Mouse (Mus musculus): ENCODE data around the gene Zdhhc17. TPM values are rescaled to one million over a fixed set of nuclear protein-coding genes. Genes with fewer than 3 reads are reported as not detected.

Gene Zdhhc17
- polyA plus RNA-seq, 1 experiment from 2014 or later, result 45.1 TPM

DNA sequence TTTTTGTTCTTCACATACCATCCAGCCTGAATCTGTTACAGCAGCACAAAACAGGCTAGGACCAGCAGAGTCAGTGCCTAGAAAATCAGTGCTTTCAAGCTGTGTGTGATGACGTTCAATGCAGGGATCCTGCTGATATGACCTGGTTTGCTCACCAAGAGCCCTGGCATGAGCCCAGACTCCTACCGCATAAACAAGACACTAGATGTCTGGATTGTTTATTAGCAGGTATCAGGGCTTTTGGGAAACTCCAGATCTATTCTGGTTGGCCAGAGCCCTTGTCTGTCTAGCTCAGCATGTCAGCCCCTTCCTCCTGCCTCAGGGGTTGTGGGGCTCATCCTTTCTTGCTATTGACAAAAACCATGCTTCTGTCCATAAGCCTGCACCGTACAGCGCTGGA, 80.2 kb downstream of the Zdhhc17 start:
- no peak for ATAC-seq (ENCODE audit: low FRiP score)
- no peak overlapping the region for H3K4me2 ChIP-seq (replicated peaks)
- H3K9ac ChIP-seq, result no peak overlapping the region
- no peaks in the 10 kb centered on the region for H3K9me3 ChIP-seq (replicated peaks)
- H3K36me3 ChIP-seq, result no peaks in the 10 kb centered on the region
- no peak overlapping the region for H3K4me3 ChIP-seq
- 63% methylated on average over 4 of the region's 4 CpGs for WGBS
- H3K4me1 ChIP-seq, result peaks cover 40% of the 10 kb centered on the region
- H3K27ac ChIP-seq, result 0 out of 2 replicates have a peak overlapping the region, but pooled peaks have one; percentile 4
- no peaks in the 10 kb centered on the region for H3K27me3 ChIP-seq

- Histone ChIP-seq H3K4me3 (no peak overlapping the region), H3K27ac (no peak overlapping the region), H3K4me1 (peaks cover 43% of the 10 kb centered on the region), H3K9me3 (replicated peaks) (no peaks in the 10 kb centered on the region), H3K9ac (no peak overlapping the region), H3K4me2 (replicated peaks) (no peak overlapping the region), H3K36me3 (no peaks in the 10 kb centered on the region), H3K27me3 (no peaks in the 10 kb centered on the region)
- 77% methylated on average over 11 of the region's 11 CpGs for WGBS
- ATAC-seq (ENCODE audit: low FRiP score), result no peak
Observed at GRCm38 (mm10) chr10:110927491-110927890, 82.4 kb downstream of the Zdhhc17 start.

DNA sequence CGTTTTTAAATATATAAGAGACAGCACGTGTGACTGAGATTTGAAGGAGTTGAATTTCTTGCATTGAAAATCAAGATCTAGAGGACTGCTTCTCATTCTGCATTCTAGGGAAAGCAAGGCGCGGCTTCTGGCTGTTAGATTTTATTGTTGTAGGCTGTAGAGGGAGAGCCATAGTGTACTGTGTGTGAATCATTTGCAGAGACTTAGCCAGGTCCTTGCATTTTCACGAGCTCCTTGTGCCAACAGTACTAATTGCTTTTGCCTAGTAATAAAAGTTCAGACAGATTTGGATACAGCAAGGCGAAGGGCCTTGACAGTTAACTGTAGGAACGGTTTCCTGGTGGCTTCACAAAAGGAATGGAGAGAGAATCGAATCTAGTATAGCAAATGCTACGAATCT, 87.3 kb downstream of the Zdhhc17 start:
- H3K4me3 ChIP-seq, result no peak overlapping the region
- no peaks in the 10 kb centered on the region for H3K9me3 ChIP-seq (replicated peaks)
- 83% methylated on average over 9 of the region's 9 CpGs for WGBS
- peak overlapping the region; percentile 76 for H3K4me2 ChIP-seq (replicated peaks)
- H3K27ac ChIP-seq, result no peak overlapping the region
- H3K36me3 ChIP-seq, result no peaks in the 10 kb centered on the region
- H3K9ac ChIP-seq, result no peak overlapping the region
- ATAC-seq (ENCODE audit: low FRiP score), result no peak
- H3K27me3 ChIP-seq, result no peaks in the 10 kb centered on the region
- H3K4me1 ChIP-seq, result peaks cover 29% of the 10 kb centered on the region

DNA sequence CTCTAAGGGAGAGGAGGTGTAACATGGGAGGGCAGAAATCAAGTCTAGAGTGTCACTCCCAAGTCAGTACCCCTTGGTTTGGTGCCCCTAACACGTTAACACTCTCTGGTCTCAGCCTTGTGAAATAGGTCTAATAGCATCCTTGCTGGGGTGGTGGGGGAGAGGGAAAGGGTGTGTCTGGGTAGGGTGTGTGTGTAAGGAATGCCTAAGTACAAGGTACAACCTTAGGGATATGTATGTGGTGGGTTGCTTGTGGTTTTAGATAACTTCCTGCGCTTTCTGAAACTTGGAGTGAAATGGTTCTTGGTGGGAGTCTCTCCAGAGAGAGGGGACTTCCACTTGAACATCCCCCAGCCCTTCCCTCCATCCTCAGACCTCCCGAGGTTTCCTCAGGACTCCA, 88.0 kb downstream of the Zdhhc17 start:
- H3K36me3 ChIP-seq, result no peaks in the 10 kb centered on the region
- H3K27me3 ChIP-seq, result no peaks in the 10 kb centered on the region
- no peaks in the 10 kb centered on the region for H3K9me3 ChIP-seq (replicated peaks)
- H3K4me3 ChIP-seq, result no peak overlapping the region
- H3K4me2 ChIP-seq (replicated peaks), result peak overlapping the region; percentile 76
- ATAC-seq (ENCODE audit: low FRiP score), result no peak
- no peak overlapping the region for H3K9ac ChIP-seq
- peaks cover 26% of the 10 kb centered on the region for H3K4me1 ChIP-seq
- no peak overlapping the region for H3K27ac ChIP-seq
- WGBS, result 78% methylated on average over 3 of the region's 3 CpGs

DNA sequence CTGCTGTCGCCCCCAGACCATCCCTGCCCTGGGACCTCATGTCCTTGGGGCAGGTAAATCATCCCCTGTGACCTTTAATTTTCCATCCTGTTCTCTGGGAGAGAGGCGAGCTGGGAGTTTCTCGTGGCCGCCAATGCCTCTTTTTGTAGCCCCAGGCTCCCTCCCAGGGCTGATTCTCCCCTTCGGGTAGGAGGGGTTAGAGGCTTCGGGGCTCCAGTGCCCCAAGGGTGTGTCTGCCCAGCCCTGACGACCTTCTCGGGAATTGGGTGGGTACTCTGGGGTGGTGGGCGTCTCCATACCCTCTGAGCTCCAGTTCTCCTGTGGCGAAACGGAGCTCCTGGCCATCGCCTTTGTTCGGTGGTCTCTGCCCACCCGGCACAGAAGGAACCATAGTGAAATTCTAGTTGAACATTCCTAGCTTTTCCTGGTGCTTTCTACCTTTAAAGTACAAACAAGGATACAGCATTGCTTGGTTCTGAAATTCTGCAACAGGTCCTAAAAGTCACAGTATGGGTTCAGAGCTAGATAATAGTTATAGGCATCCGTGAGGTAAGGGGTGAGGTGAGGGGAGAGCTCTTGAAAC, 89.5 kb downstream of the Zdhhc17 start:
- Histone ChIP-seq H3K36me3 (no peaks in the 10 kb centered on the region), H3K4me1 (peaks cover 20% of the 10 kb centered on the region), H3K27me3 (no peaks in the 10 kb centered on the region), H3K27ac (peak overlapping the region; percentile 90), H3K4me2 (replicated peaks) (peak overlapping the region; percentile 76), H3K9me3 (replicated peaks) (no peaks in the 10 kb centered on the region), H3K4me3 (peak overlapping the region; percentile 68), H3K9ac (peak overlapping the region; percentile 83)
- under 1% methylated on average over 15 of the region's 15 CpGs for WGBS
- peak; percentile 66 for ATAC-seq (ENCODE audit: low FRiP score)

DNA sequence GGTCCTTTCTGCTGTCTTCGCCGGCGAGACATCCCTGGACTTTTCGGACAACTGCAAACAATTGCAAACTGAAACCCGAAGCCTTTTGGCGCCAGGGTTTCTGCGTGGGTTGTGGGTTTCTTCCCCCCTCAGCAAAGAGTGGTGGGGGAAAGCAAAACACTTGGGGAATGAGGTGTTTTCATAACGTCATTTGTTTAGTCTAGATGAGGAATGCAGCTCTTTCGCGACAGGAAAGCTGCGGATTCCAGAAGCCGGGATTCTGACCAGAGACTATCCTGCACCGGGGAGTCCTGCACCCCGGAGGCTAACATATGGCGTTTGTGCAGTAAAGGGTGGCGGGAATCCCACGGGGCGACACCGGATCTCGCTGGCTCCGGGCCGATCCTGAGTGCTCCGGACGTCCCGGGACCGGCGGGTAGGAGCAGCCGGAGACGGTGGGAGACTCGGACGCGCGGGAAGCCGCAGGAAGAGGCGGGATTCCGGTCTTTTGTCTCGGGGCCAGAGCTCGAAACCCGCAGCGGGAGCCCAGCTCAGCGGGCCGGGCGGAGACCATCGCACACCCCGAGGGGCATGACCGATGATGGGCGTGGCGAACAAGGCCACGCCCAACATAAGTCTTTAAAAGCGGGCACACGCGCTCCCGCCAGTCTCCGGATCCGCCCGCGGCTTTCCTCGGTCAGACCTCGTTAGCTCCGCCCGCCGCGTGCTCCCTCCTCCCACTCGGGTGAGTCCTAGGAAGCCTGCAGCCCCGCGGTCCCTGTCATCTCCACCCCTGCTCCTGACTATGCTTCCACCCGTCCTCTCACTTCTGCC, 90.2 kb downstream of the Zdhhc17 start, which contains the start of gene Csrp2:
TSS of gene Csrp2 (plus strand) at position 259 of the 813 bp plus-strand sequence.
- peak within 1 kb of the TSS; percentile 90 for H3K27ac ChIP-seq
- ATAC-seq (ENCODE audit: low FRiP score), result peak; percentile 96
- no peaks in the 10 kb centered on the region for H3K9me3 ChIP-seq (replicated peaks)
- no peaks in the 10 kb centered on the region for H3K36me3 ChIP-seq
- peak within 1 kb of the TSS; percentile 68 for H3K4me3 ChIP-seq
- peaks cover 20% of the 10 kb centered on the region for H3K4me1 ChIP-seq
- under 1% methylated on average over 66 of the region's 67 CpGs for WGBS
- H3K9ac ChIP-seq, result peak within 1 kb of the TSS; percentile 83
- peak within 1 kb of the TSS; percentile 76 for H3K4me2 ChIP-seq (replicated peaks)
- H3K27me3 ChIP-seq, result no peaks in the 10 kb centered on the region

GRCm38 (mm10) chr10:110918414-110919391, 91.2 kb downstream of the Zdhhc17 start:
- H3K27me3 ChIP-seq, result no peaks in the 10 kb centered on the region
- H3K36me3 ChIP-seq, result no peaks in the 10 kb centered on the region
- H3K9me3 ChIP-seq (replicated peaks), result no peaks in the 10 kb centered on the region
- peak overlapping the region; percentile 83; the same call in 1 of the 2 replicates for H3K9ac ChIP-seq
- WGBS, result 12% methylated on average over 26 of the region's 26 CpGs
- H3K4me2 ChIP-seq (replicated peaks), result peak overlapping the region; percentile 76
- peak overlapping the region; percentile 90; the same call in 1 of the 2 replicates for H3K27ac ChIP-seq
- peaks cover 20% of the 10 kb centered on the region for H3K4me1 ChIP-seq
- ATAC-seq (ENCODE audit: low FRiP score), result no peak
- H3K4me3 ChIP-seq, result peak overlapping the region; percentile 68

DNA sequence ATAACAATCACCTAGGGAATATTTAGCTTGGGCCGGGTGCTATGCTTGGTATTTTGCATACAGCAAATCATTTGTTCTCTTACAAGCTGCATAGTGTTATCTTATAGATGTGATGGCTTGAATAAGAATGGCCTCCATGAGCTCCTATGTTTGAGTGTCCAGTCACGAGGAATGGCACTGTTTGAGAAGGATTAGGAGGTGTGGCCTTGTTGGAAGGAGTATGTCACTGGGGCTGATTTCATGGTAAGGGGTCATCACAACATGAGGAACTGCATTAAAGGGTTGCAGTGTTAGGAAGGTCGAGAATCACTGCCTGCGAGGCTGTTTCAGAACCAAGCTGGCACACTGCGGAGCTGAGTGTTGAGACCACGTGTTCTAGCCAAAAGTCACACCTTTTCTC, 92.4 kb downstream of the Zdhhc17 start:
- no peak for ATAC-seq (ENCODE audit: low FRiP score)

DNA sequence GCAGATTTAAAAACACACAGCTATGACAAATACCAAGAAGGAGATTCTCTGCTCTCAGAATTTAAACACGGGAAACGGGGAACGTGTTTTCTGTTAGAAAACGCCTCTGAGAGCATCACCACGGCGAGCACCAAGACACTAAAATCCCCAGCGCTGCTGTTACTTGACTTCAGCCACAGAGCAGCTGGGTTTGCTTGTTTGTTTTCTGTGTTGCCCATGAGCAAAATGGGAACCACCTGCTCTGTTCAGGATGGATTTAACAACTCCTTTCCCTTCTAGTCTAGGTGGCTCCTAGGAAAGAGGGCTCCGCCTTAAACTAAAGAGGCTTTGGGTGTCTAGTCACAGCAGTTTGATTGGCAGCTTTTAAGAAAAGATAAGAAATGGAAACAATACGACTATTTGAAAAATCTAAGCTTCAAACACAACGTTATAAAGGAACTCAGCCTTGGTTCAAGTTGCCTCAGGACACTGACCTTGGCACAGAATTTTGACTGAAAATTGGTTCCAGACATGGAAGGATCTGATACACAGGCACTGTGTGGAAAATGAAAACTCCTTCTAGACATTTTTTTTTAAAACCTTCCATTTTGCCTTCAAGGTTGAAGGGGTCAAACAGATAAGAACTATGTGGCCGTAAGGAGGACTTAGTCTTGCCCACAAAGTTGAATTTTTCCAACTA, 93.1 kb downstream of the Zdhhc17 start:
- Histone ChIP-seq H3K4me1 (peaks cover 13% of the 10 kb centered on the region), H3K27me3 (no peaks in the 10 kb centered on the region), H3K4me3 (no peak overlapping the region), H3K9ac (no peak overlapping the region), H3K27ac (no peak overlapping the region), H3K36me3 (no peaks in the 10 kb centered on the region), H3K4me2 (replicated peaks) (no peak overlapping the region), H3K9me3 (replicated peaks) (no peaks in the 10 kb centered on the region)
- WGBS, result 79% methylated on average over 11 of the region's 11 CpGs
- ATAC-seq (ENCODE audit: low FRiP score), result no peak

More for the DNA sequence above, 92.4 kb downstream of the Zdhhc17 start:
- no peak overlapping the region for H3K4me3 ChIP-seq
- 97% methylated on average over 6 of the region's 6 CpGs for WGBS
- H3K4me2 ChIP-seq (replicated peaks), result no peak overlapping the region
- peaks cover 17% of the 10 kb centered on the region for H3K4me1 ChIP-seq
- no peak overlapping the region for H3K27ac ChIP-seq
- no peak overlapping the region for H3K9ac ChIP-seq
- no peaks in the 10 kb centered on the region for H3K27me3 ChIP-seq
- no peaks in the 10 kb centered on the region for H3K9me3 ChIP-seq (replicated peaks)
- no peaks in the 10 kb centered on the region for H3K36me3 ChIP-seq

- Histone ChIP-seq H3K4me3 (no peak overlapping the region), H3K36me3 (no peaks in the 10 kb centered on the region), H3K4me1 (no peaks in the 10 kb centered on the region), H3K27me3 (no peaks in the 10 kb centered on the region), H3K9ac (no peak overlapping the region), H3K9me3 (replicated peaks) (no peaks in the 10 kb centered on the region), H3K27ac (no peak overlapping the region), H3K4me2 (replicated peaks) (no peak overlapping the region)
- WGBS, result 93% methylated on average over 3 of the region's 3 CpGs
- no peak for ATAC-seq (ENCODE audit: low FRiP score)
Observed at GRCm38 (mm10) chr10:110903862-110904261, 106.1 kb downstream of the Zdhhc17 start.

GRCm38 (mm10) chr10:110899744-110900501, 110.0 kb downstream of the Zdhhc17 start:
- no peaks in the 10 kb centered on the region for H3K9me3 ChIP-seq (replicated peaks)
- 80% methylated on average over 13 of the region's 13 CpGs for WGBS
- no peak overlapping the region for H3K27ac ChIP-seq
- no peak for ATAC-seq (ENCODE audit: low FRiP score)
- H3K4me1 ChIP-seq, result no peaks in the 10 kb centered on the region
- no peak overlapping the region for H3K4me2 ChIP-seq (replicated peaks)
- no peaks in the 10 kb centered on the region for H3K36me3 ChIP-seq
- no peak overlapping the region for H3K9ac ChIP-seq
- no peak overlapping the region for H3K4me3 ChIP-seq
- no peaks in the 10 kb centered on the region for H3K27me3 ChIP-seq
